Mouse (Mus musculus) splenic B cell, adult 2 months (primary cell): ENCODE results near the gene Ndufs7.

Experiments used
- DNase-seq: peaks from one replicate; pipeline ENCODE4 v3.0.0-alpha.2; 2011; ENCODE audit warnings: low read depth, low spot score
- H3K27me3 ChIP-seq: 2 replicates; pipeline ENCODE4 v1.6.1; 2012; ENCODE audit warnings: mild to moderate bottlenecking, low read length, moderate library complexity, mixed read lengths; ENCODE audit not compliant: control insufficient read depth, poor library complexity, insufficient read depth, severe bottlenecking
- H3K36me3 ChIP-seq: 2 replicates; pipeline ENCODE4 v1.6.1; 2012; ENCODE audit warnings: mild to moderate bottlenecking, low read length, moderate library complexity, mixed read lengths; ENCODE audit not compliant: control insufficient read depth, poor library complexity, insufficient read depth, severe bottlenecking

Ndufs7 gene

DNA sequence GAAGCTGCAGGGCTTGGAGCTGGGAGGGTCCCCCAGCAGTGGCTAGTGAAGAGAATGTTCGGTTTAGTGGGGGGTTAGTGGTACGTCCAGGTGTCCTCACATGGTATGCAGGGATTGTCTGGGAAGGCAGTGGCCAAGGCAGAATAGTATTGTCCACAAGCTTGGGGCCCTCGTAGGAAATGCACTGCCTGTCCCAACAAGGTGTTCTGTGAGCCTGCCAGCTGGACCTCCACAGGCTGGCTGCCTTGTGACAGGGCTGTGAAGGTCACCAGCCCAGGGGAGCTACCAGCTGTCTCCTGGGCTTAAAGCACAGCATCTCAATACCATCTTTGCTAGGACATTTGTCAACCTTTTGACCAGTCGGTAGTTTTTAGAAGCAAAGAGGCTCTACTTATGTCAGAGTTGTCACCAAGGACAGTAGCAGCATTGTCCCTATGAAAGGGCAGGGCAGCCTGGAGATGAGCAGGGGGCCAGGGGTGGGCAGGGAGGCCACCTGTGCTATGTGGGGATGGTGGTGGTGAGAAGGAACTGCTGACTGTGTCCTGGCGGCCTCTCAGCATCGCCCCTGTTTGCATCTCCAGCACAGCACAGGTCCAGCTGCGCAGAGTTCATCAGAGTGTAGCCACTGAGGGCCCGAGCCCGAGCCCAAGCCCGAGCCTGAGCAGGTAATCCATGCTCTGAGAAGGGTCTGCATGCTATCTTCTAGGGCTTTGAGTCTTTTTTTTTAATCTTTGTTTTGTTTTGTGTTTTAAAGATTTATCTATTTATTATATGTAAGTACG, 3.8 kb downstream of the Ndufs7 start:
- Histone ChIP-seq H3K27me3 (no peaks in the 10 kb centered on the region), H3K36me3 (peaks cover 4% of the 10 kb centered on the region)
- DNase-seq = no peak

- peaks cover 4% of the 10 kb centered on the region for H3K36me3 ChIP-seq
- DNase-seq = no peak
- no peaks in the 10 kb centered on the region for H3K27me3 ChIP-seq
These were observed 4.6 kb downstream of the Ndufs7 start for GRCm38 (mm10) chr10:80253551-80253950.

- DNase-seq = no peak
- peaks cover 4% of the 10 kb centered on the region for H3K36me3 ChIP-seq
- no peaks in the 10 kb centered on the region for H3K27me3 ChIP-seq
These were observed 5.7 kb downstream of the Ndufs7 start for GRCm38 (mm10) chr10:80254331-80255297.

GRCm38 (mm10) chr10:80255881-80256535, 7.1 kb downstream of the Ndufs7 start:
- Histone ChIP-seq H3K36me3 (peaks cover 4% of the 10 kb centered on the region), H3K27me3 (no peaks in the 10 kb centered on the region)
- no peak for DNase-seq

DNA sequence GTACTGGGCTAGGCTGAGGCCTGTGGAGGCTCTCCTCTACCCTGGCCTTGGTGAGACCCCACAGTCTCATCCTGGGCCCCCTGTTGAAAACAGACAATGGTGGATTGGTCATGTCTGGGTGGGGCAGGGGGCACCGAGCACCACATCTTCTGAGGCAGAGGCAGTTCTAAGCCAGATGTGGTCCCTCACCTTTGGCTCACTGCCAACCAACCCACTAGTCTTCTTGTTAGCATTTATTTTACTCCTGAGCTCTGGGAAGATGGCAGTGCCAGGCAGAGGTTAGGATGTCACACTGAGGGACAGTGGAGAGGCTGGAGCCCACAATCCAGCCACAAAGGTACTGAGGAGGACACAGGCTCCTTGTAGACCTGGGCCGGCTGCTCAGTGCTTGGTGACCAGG, 9.0 kb downstream of the Ndufs7 start:
- DNase-seq = no peak
- Histone ChIP-seq H3K36me3 (peaks cover 4% of the 10 kb centered on the region), H3K27me3 (no peaks in the 10 kb centered on the region)

- H3K36me3 ChIP-seq = peaks cover 4% of the 10 kb centered on the region
- no peaks in the 10 kb centered on the region for H3K27me3 ChIP-seq
- DNase-seq = no peak
These were observed 10.0 kb downstream of the Ndufs7 start for GRCm38 (mm10) chr10:80258752-80259462.

GRCm38 (mm10) chr10:80259463-80259805, 10.5 kb downstream of the Ndufs7 start:
- Histone ChIP-seq H3K27me3 (no peaks in the 10 kb centered on the region), H3K36me3 (peaks cover 4% of the 10 kb centered on the region)
- no peak for DNase-seq

DNA sequence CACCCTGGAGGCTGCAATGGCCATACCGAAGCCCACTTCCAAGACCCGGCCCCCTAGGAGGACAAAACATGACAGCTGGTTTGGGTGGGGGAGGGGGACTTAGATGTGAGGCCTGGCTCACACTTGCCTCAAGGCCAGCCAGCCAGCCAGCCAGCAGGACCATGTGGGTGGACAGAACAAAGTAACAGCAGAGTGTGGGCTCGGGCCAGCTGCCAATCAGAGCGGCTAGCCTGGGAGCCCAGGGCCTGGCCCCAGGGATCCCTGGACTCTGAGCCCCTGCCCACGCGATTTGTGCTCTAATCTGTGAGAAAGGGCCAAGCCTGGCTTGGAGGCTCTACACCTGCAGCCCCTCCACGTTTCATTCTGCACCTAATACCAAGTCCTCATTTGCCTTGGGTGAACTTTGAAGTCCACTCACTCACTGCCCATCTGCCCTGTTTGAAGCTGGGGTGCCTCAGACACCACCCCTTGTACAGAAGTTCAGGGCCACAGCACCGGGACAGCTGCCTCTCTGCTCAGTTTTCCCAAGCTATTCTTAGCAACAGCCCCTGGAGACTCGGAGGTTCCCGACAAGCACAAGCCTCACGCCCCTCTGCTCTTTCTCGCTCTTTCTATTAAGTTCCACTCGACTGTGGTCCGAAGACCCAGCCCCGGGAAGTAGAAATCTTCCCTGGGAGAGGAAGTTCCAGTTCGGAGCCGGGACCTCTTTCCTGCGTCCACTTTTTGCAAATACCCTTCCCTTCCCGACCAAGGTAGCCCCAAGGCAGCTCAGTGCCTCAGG, 11.1 kb downstream of the Ndufs7 start:
- H3K27me3 ChIP-seq = no peaks in the 10 kb centered on the region
- DNase-seq = no peak
- peaks cover 4% of the 10 kb centered on the region for H3K36me3 ChIP-seq

- DNase-seq = peak; percentile 94
- Histone ChIP-seq H3K36me3 (peaks cover 2% of the 10 kb centered on the region), H3K27me3 (no peaks in the 10 kb centered on the region)
These were observed 12.0 kb downstream of the Ndufs7 start, which contains the start of the genes Gamt and Dazap1 for GRCm38 (mm10) chr10:80260642-80261584. Gene Gamt, minus strand, starts transcription at chr10:80261012. Gene Dazap1, plus strand, starts transcription at chr10:80261486.

DNA sequence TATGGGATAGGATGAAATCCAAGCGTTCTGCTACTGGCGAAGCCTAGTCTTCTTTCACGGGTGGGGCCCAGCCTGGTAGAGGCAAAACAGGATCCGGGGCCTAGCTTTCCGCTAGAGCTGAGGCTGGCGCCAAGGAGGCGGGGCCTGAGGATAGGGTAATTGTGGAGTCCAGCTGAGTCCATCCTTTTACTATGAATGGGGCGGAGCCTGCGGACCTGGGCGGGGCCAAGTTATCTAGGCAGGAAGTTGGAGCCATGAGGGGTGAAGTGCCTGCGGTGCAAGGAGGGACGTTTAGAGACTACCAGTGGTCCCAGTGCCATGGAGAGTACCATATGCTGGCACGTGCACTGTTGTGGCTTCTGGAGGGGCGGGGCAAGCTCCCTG, 12.7 kb downstream of the Ndufs7 start:
- Histone ChIP-seq H3K36me3 (peaks cover 2% of the 10 kb centered on the region), H3K27me3 (no peaks in the 10 kb centered on the region)
- peak; percentile 89 for DNase-seq

DNA sequence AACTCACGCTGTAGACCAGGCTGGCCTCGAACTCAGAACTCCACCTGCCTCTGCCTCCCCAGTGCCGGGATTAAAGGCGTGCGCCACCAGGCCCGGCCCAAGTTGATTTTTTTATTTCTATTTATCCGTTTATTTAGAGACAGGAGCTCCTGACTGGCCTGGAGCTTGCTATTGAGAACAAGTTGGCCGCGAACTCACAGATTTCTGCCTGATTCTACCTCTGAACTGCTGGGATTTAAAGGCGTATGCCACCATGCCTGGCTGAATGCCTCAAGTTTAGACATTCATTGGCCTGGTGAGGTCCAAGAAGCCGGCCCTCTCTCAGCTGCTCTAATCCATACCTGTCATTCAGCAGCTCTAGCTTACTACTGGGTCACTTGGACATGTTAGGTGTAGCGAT, 13.2 kb downstream of the Ndufs7 start:
- H3K27me3 ChIP-seq = no peaks in the 10 kb centered on the region
- H3K36me3 ChIP-seq = no peaks in the 10 kb centered on the region
- DNase-seq = no peak

DNA sequence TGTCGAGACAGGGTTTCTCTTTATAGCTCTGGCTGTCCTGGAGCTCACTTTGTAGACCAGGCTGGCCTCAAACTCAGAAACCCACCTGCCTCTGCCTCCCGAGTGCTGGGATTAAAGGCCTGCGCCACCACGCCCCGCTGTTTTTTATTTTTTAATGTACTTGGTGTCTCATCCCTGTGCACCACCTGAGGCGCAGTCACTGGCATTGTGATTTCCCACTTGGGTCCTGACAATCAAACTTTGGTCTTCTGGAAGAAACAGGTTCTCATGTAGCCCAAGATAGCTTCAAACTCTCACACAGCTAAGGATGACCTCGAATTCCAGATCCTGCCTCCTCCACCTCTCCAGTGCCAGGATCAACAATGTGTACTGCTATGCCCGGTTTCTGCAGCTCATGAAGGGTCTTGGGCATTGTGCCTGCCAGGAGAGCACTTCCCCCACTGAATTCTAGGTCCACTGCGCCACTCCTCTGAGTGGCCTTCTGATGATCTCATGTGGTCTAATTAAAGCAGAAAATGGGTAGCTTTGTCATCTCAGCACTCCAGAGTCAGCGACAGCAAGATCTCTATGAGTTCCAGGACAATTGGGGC, 13.9 kb downstream of the Ndufs7 start:
- DNase-seq = no peak
- Histone ChIP-seq H3K36me3 (no peaks in the 10 kb centered on the region), H3K27me3 (no peaks in the 10 kb centered on the region)
